Mouse (Mus musculus): Measurements from ENCODE around the gene Bicc1. TPM values are rescaled to one million over a fixed set of nuclear protein-coding genes. Genes with fewer than 3 reads are reported as not detected.

Bicc1 gene
- total and polyA plus RNA-seq, 2 experiments from 2014 or later, result 4.6 to 5.2 TPM

DNA sequence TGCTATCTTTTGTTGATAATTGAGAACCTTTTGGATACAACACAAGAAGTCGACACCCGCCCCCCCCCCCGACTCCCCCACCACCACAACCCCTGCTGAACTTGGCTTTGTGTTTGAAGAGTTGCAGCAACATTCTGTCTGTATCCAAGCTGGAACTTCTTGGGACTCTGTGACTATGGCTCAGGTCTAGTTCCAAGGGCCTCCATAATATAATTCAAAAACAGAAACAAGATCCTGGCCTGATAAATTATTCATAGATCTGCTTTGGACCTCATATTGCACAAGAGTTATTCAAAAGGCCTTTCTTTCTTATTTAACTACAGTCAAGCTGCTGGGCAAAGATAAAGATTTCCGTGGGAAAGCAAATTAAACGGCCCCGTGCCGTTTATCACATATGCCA is 33.8 kb upstream of the Bicc1 start:
- no peak overlapping the region for H3K4me3 ChIP-seq (ENCODE audit: low read depth, low read length)
- DNase-seq (no peak), ATAC-seq (no peak)
- H3K27ac ChIP-seq (ENCODE audit: low read depth, low read length), result no peak overlapping the region
- TF ChIP-seq CTCF (IDR thresholded peaks at IDR 0.05; ENCODE audit: low read depth), result no peak
- H3K9me3 ChIP-seq (ENCODE audit: low read length), result no peaks in the 10 kb centered on the region
- H3K36me3 ChIP-seq (ENCODE audit: insufficient read depth), result no peaks in the 10 kb centered on the region
- H3K9ac ChIP-seq, result no peak overlapping the region
- H3K4me2 ChIP-seq (ENCODE audit: low read depth), result no peak overlapping the region
- 38% methylated on average over 7 of the region's 7 CpGs for WGBS
- no peaks in the 10 kb centered on the region for H3K27me3 ChIP-seq (ENCODE audit: insufficient read depth, low read length)
- H3K4me1 ChIP-seq (ENCODE audit: insufficient read depth), result no peaks in the 10 kb centered on the region

DNA sequence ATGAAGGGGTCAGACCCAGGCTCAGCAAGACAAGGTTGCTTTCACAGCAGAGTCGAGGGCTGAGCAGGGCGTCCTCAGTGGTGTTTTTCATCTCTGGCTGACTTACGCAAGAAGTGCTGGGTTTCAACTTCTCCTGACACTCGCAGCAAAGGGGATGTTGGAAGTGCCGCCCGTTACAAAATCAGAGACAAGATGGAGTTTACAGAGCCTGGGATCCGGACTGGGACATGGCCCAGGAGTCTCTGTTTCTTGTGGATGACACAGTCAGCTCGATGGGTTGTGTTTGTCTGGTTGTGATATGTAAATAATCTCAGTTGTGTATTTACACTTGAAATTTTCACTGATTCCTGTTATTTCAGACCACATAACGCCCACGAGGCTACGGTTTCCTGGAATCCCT is 33.4 kb upstream of the Bicc1 start:
- DNase-seq, result no peak

DNA sequence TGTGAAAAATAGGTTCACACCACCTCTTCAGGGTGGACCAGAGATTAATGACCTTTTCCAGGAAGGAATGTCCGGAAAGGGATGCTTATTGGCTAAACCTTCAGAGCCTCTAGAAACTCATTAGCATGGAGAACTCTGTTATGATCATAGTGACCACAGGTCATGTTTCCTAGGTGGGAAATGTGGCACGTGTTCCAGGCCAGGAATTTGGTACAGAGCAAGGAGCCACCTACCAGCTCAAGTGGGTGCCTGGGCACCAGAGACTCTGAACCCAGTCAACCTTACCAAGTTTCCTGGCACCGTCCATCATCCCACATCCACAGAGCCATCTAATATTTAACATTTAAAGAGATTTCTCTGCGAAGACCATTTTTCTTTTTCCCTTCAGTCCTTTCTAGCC is 29.2 kb upstream of the Bicc1 start:
- no peak overlapping the region for H3K27ac ChIP-seq (ENCODE audit: low read depth, low read length)
- H3K36me3 ChIP-seq (ENCODE audit: insufficient read depth), result no peaks in the 10 kb centered on the region
- WGBS, result 93% methylated on average over 4 of the region's 4 CpGs
- no peaks in the 10 kb centered on the region for H3K4me1 ChIP-seq (ENCODE audit: insufficient read depth)
- H3K4me2 ChIP-seq (ENCODE audit: low read depth), result no peak overlapping the region
- ATAC-seq, result no peak
- H3K27me3 ChIP-seq (ENCODE audit: insufficient read depth, low read length), result no peaks in the 10 kb centered on the region
- no peak overlapping the region for H3K9ac ChIP-seq
- no peak for TF ChIP-seq CTCF (IDR thresholded peaks at IDR 0.05; ENCODE audit: low read depth)
- H3K9me3 ChIP-seq (ENCODE audit: low read length), result no peaks in the 10 kb centered on the region
- no peak for DNase-seq
- no peak overlapping the region for H3K4me3 ChIP-seq (ENCODE audit: low read depth, low read length)

More for the DNA sequence above, 33.4 kb upstream of the Bicc1 start:
- 63% methylated on average over 11 of the region's 11 CpGs for WGBS
- H3K4me2 ChIP-seq (ENCODE audit: low read depth), result no peak overlapping the region
- no peak for TF ChIP-seq CTCF (IDR thresholded peaks at IDR 0.05; ENCODE audit: low read depth)
- no peak for ATAC-seq
- H3K9me3 ChIP-seq (ENCODE audit: low read length), result no peaks in the 10 kb centered on the region
- H3K27me3 ChIP-seq (ENCODE audit: insufficient read depth, low read length), result no peaks in the 10 kb centered on the region
- no peak overlapping the region for H3K4me3 ChIP-seq (ENCODE audit: low read depth, low read length)
- H3K4me1 ChIP-seq (ENCODE audit: insufficient read depth), result no peaks in the 10 kb centered on the region
- no peaks in the 10 kb centered on the region for H3K36me3 ChIP-seq (ENCODE audit: insufficient read depth)
- no peak overlapping the region for H3K9ac ChIP-seq
- no peak overlapping the region for H3K27ac ChIP-seq (ENCODE audit: low read depth, low read length)

DNA sequence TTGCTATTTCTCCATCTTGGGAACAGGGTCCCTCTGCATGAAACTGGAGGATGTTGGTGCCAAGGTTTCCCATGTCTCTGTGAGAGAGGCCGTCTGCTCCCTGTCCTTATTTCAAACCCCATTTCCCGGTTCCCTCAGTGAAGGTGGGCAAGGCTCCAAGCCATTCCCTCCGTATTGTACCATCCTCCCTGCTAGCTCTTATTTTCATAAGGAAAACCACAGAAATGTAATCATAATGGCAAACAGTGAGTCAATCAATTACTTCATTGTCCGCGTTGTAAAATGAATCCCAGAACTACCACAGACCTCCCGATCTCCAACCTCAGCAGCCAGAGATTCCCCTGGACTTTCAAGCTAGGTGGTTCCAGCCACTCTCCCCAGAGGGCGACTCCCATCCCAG is 25.6 kb upstream of the Bicc1 start:
- Histone ChIP-seq H3K4me1 (ENCODE audit: insufficient read depth) (no peaks in the 10 kb centered on the region), H3K9ac (no peak overlapping the region), H3K27me3 (ENCODE audit: insufficient read depth, low read length) (no peaks in the 10 kb centered on the region), H3K4me2 (ENCODE audit: low read depth) (no peak overlapping the region), H3K27ac (ENCODE audit: low read depth, low read length) (no peak overlapping the region), H3K4me3 (ENCODE audit: low read depth, low read length) (no peak overlapping the region), H3K36me3 (ENCODE audit: insufficient read depth) (no peaks in the 10 kb centered on the region), H3K9me3 (ENCODE audit: low read length) (no peaks in the 10 kb centered on the region)
- DNase-seq (no peak), ATAC-seq (no peak)
- WGBS, result 74% methylated on average over 7 of the region's 7 CpGs
- no peak for TF ChIP-seq CTCF (IDR thresholded peaks at IDR 0.05; ENCODE audit: low read depth)

DNA sequence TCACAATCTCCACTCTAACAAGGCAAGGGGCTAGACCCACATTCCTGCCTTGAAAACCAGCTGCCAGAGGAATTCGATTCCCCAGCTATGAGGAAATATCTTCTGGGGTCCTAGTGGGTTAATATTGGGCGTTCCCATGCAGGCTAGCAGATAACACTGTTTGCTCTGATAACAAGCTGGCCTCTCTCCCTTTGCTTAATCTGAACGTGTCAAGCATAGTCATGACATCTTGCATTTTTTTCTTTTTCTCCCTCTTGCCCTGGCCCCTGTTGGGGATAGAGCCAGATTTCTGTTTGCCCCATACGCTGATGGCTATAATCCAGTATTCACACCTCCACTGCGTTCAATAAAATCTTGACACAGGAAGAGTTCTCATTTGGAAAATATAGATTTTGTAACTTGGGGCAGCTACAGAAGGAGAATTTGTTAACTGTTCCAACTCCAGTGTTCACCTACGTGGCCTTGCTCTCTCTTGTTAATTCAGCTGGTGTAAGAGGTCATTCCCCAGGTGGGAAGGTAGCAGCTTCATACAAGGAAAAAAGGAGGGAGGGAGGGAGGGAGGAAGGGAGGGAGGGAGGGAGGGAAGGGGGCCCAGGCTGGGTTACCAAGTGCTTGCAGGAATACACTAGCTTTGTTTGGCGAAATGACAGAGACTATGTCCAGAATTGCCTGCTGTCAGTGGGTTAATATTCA is 24.0 kb upstream of the Bicc1 start:
- 56% methylated on average over 7 of the region's 7 CpGs for WGBS
- no peaks in the 10 kb centered on the region for H3K9me3 ChIP-seq (ENCODE audit: low read length)
- no peaks in the 10 kb centered on the region for H3K4me1 ChIP-seq (ENCODE audit: insufficient read depth)
- ATAC-seq (no peak), DNase-seq (no peak)
- no peaks in the 10 kb centered on the region for H3K36me3 ChIP-seq (ENCODE audit: insufficient read depth)
- no peak for TF ChIP-seq CTCF (IDR thresholded peaks at IDR 0.05; ENCODE audit: low read depth)
- H3K4me2 ChIP-seq (ENCODE audit: low read depth), result no peak overlapping the region
- no peak overlapping the region for H3K9ac ChIP-seq
- H3K27me3 ChIP-seq (ENCODE audit: insufficient read depth, low read length), result no peaks in the 10 kb centered on the region
- no peak overlapping the region for H3K4me3 ChIP-seq (ENCODE audit: low read depth, low read length)
- H3K27ac ChIP-seq (ENCODE audit: low read depth, low read length), result no peak overlapping the region

DNA sequence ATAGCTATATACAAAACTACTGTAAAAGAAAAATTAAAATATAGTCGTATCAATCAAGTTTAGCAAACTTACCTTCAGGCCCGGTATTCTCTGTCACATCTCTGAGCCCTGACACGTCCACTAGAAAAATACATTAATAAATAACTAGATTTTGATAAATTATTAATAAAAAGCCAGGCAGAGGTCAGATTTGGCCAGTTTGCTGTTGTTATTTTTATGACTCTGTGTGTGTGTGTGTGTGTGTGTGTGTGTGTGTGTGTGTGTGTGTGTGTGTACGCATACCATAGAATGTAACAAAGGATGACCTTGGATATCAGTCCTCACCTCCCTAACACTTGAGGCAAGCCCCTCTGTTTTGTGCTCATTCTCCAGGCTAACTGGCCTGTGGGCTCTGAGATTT is 22.4 kb upstream of the Bicc1 start:
- DNase-seq, result no peak
- Histone ChIP-seq H3K9me3 (ENCODE audit: low read length) (no peaks in the 10 kb centered on the region), H3K4me3 (ENCODE audit: low read depth, low read length) (no peak overlapping the region), H3K36me3 (ENCODE audit: insufficient read depth) (no peaks in the 10 kb centered on the region), H3K9ac (no peak overlapping the region), H3K27me3 (ENCODE audit: insufficient read depth, low read length) (no peaks in the 10 kb centered on the region), H3K27ac (ENCODE audit: low read depth, low read length) (no peak overlapping the region), H3K4me1 (ENCODE audit: insufficient read depth) (no peaks in the 10 kb centered on the region), H3K4me2 (ENCODE audit: low read depth) (no peak overlapping the region)
- TF ChIP-seq CTCF (IDR thresholded peaks at IDR 0.05; ENCODE audit: low read depth), result no peak
- WGBS, result 94% methylated on average over 4 of the region's 4 CpGs
- no peak for ATAC-seq

DNA sequence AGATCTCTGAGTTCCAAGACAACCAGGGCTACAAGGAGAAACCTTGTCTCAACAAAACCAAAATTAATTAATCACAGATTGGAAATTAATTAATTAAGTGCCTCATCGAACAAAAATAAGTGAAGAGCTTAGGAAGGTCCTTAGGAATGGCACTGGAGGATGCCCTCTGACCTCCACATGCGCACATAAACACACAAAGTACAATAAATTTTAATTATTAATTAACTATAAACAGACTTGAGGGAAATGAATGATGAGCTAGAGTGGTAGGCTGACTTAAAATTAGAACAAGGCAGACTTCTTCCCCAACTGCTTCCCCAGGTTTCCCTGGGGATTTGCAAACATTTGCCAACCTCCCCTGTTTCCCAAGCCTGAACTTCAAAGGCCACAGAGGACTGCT is 21.6 kb upstream of the Bicc1 start:
- Histone ChIP-seq H3K4me1 (ENCODE audit: insufficient read depth) (no peaks in the 10 kb centered on the region), H3K27ac (ENCODE audit: low read depth, low read length) (no peak overlapping the region), H3K4me2 (ENCODE audit: low read depth) (no peak overlapping the region), H3K4me3 (ENCODE audit: low read depth, low read length) (no peak overlapping the region), H3K9ac (no peak overlapping the region), H3K9me3 (ENCODE audit: low read length) (no peaks in the 10 kb centered on the region), H3K36me3 (ENCODE audit: insufficient read depth) (no peaks in the 10 kb centered on the region), H3K27me3 (ENCODE audit: insufficient read depth, low read length) (no peaks in the 10 kb centered on the region)
- DNase-seq (no peak), ATAC-seq (no peak)
- WGBS, result 90% methylated on average over 2 of the region's 2 CpGs
- no peak for TF ChIP-seq CTCF (IDR thresholded peaks at IDR 0.05; ENCODE audit: low read depth)
